Mouse (Mus musculus) bone marrow, adult 2 months (tissue): ENCODE data around the gene Rhox4f.
"Not testable (repeated sequence)": the region's sequence is repeated elsewhere in the genome, so short reads cannot be mapped to it uniquely, and the experiment has no call there.

Source experiments
- CTCF ChIP-seq: fragments of 200-500 bp; IDR thresholded peaks from 2 replicates; pipeline ENCODE4 v1.5.1; 2011; ENCODE audit warnings: low read length, control low read depth; ENCODE audit not compliant: control insufficient read depth, insufficient read depth
- POLR2A ChIP-seq: fragments of 200-500 bp; IDR thresholded peaks from 2 replicates; pipeline ENCODE4 v1.6.1; 2011; ENCODE audit warnings: low read depth, mild to moderate bottlenecking, control low read depth, low read length, borderline replicate concordance; ENCODE audit not compliant: control insufficient read depth

DNA sequence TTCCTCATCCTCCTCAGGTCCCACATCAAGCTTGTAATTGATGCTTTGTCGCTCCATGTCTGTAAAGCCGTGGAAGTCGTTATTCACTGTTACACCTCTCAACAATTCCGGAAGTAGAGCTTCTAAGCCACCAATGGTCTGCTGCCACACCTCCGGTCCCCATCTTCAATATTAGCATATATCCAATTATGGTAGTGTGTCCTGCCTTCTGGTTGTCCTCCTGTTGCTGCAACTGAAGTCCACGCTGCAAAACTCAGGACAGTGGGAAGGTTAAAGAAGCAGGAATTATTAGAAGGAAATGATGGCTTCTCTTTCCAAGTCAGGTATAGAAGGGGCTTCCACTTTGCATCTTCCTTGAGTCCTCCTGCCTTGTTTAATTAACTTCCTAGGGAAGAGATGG, 35.9 kb upstream of the Rhox4f start, which contains the start of gene Rhox2g:
- TF ChIP-seq CTCF, POLR2A: not testable (repeated sequence)
